Mouse (Mus musculus): Measurements from ENCODE around the gene Sfxn2. TPM values are rescaled to one million over a fixed set of nuclear protein-coding genes. Genes with fewer than 3 reads are reported as not detected.

Gene Sfxn2
- total and polyA plus RNA-seq, 2 experiments from 2014 or later = 4.2 to 5.1 TPM

DNA sequence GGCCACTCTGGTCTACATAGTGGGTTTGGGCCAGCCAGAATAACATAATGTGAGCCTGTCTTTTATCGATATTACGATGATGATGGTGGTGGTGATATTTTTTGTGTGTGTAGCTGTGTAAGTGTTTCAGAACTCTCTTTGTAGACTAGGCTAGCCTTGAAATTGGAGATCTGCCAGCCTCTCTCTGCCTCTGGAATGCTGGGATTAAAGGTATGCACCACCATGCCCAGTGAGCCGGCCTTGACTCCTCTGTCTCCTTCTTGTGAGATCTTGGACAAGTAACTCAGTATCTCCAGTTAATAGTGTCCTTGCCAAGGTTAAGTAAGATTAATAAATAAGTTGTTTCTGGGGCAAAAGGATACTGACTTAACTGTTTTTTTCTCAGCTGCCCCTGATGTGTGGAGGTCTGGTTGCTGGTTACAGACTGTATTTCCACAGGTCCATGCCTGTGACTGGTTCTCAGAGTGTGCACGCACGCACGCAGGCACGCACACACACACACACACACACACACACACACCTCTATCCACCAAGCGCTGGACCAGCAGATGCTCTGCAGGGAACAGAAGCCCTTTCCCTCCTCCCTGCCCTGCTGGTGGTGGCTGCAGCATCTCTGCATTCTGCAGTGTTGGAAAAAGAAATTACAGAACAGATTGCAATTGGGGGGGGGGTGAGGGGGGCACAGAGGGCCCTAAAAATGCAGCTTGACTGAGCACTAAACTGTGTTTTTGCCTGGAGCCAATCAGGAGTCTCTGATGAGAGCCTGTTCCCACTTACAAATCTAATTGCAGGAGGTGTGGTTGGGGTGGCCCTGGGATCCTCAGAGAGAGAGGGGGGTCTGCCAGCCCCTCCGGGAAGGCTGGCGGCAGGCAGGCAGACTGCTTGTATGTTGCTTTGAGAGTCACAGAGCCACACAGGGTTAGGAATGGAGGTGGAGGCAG is 47.2 kb upstream of the Sfxn2 start:
- H3K4me1 ChIP-seq (ENCODE audit: control insufficient read depth, insufficient read depth) = peaks cover 70% of the 10 kb centered on the region
- no peaks in the 10 kb centered on the region for H3K36me3 ChIP-seq (replicated peaks; ENCODE audit: control insufficient read depth, insufficient read depth, low read length)
- H3K27ac ChIP-seq (ENCODE audit: low read depth) = 0 out of 2 replicates have a peak overlapping the region, but pooled peaks have one; percentile 79
- H3K9me3 ChIP-seq (replicated peaks; ENCODE audit: control insufficient read depth, low read length) = no peaks in the 10 kb centered on the region
- no peaks in the 10 kb centered on the region for H3K27me3 ChIP-seq (ENCODE audit: control insufficient read depth, insufficient read depth, low read length)
- H3K9ac ChIP-seq (replicated peaks; ENCODE audit: low read depth, low read length) = no peak overlapping the region
- 60% methylated on average over 10 of the region's 10 CpGs for WGBS
- TF ChIP-seq EP300 (IDR thresholded peaks at IDR 0.05; ENCODE audit: low read depth) (no peak), CTCF (IDR thresholded peaks at IDR 0.05; ENCODE audit: low read depth) (no peak)
- no peak for DNase-seq (ENCODE audit: low spot score)
- no peak overlapping the region for H3K4me2 ChIP-seq (ENCODE audit: low read depth, low read length)
- H3K4me3 ChIP-seq (ENCODE audit: low read depth, low read length) = no peak overlapping the region
- no peak for ATAC-seq (ENCODE audit: insufficient read depth, low read depth)

DNA sequence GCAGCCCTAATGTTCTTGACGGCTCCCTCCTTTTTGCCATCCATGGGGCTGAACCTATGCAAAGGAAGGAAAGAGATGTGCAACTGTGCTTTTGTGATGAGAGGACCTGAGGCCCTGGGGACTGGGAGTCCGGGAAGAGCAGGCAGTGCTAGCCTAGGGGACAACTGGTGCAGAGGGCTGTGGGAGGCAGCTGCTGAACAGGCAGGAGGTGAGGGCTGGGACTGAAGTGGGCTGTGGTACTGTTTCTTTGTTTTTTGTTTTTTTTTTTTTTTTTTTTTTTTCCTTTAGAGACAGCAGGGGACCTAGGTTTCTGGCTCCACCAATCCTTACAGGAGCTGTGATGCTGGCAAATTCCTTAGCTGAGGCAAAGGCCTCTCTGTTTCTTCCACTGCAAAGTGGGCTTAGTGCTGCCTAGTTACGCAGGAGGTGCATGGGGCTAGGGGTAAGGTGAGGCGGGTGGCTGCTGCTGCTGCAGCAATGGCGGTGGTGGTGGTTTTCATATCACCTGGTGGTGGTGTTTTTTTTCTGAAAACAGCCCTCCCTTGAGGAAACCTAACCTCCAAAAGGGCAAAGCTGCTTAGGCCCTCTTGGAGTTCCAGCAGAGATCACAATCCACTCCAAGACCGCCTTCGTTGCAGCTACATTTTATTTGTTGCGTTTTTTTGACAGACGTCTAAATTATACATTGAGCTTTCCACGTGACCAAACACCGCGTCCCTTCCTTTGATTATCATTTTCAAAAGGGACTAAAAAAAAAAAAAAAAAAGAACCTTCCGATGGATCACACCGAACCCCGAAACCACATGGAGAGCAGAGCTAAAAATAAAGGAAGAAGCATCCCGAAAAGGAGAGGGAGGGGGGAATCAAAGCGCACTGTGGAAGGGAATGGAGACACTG is 45.3 kb upstream of the Sfxn2 start:
- WGBS = 23% methylated on average over 17 of the region's 17 CpGs
- no peak for ATAC-seq (ENCODE audit: insufficient read depth, low read depth)
- H3K27ac ChIP-seq (ENCODE audit: low read depth) = peak overlapping the region; percentile 94
- H3K9ac ChIP-seq (replicated peaks; ENCODE audit: low read depth, low read length) = no peak overlapping the region
- H3K9me3 ChIP-seq (replicated peaks; ENCODE audit: control insufficient read depth, low read length) = no peaks in the 10 kb centered on the region
- H3K27me3 ChIP-seq (ENCODE audit: control insufficient read depth, insufficient read depth, low read length) = no peaks in the 10 kb centered on the region
- no peak for DNase-seq (ENCODE audit: low spot score)
- H3K4me1 ChIP-seq (ENCODE audit: control insufficient read depth, insufficient read depth) = peaks cover 76% of the 10 kb centered on the region
- H3K4me3 ChIP-seq (ENCODE audit: low read depth, low read length) = peak overlapping the region; percentile 35; the same call in 1 of the 2 replicates
- peak overlapping the region; percentile 70 for H3K4me2 ChIP-seq (ENCODE audit: low read depth, low read length)
- no peaks in the 10 kb centered on the region for H3K36me3 ChIP-seq (replicated peaks; ENCODE audit: control insufficient read depth, insufficient read depth, low read length)
- TF ChIP-seq CTCF (IDR thresholded peaks at IDR 0.05; ENCODE audit: low read depth) = no peak
- TF ChIP-seq EP300 (IDR thresholded peaks at IDR 0.05; ENCODE audit: low read depth) = no peak

DNA sequence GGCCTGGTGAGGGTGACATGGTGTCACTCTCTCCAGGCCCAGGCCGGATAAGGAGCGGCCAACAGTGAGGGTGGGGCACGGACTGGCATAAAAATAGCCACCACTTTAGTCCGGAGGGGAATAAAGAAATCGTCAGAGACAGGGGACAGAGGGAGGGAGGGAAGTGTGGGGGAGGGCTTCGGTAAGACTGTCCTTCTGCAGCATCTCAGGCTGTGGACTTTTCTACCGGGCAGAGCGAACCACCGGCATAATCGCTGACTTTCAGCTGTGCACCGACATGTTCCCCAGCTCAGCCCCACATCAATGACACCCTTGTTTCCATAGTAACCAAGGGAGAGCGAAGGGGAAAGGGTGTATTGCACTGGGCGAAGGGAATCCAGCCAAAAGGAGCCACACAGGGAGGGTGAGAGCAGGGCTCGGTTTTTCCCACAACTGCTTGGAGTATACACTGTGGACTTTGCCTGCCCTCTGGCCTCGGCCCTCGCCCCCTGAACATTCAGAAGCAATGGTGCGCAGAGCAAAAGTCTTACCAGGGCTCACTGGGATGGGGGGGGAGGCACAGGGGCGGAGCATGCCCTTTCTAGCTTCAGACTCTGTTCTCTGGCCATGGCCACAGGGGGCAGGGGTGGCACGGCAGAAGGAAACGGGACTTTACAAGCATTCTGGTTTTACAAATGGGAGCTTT is 44.5 kb upstream of the Sfxn2 start:
- ATAC-seq (ENCODE audit: insufficient read depth, low read depth) (peak; percentile 80), DNase-seq (ENCODE audit: low spot score) (peak; percentile 91)
- Histone ChIP-seq H3K4me1 (ENCODE audit: control insufficient read depth, insufficient read depth) (peaks cover 72% of the 10 kb centered on the region), H3K9ac (replicated peaks; ENCODE audit: low read depth, low read length) (peak overlapping the region; percentile 61), H3K27me3 (ENCODE audit: control insufficient read depth, insufficient read depth, low read length) (no peaks in the 10 kb centered on the region), H3K36me3 (replicated peaks; ENCODE audit: control insufficient read depth, insufficient read depth, low read length) (no peaks in the 10 kb centered on the region), H3K4me3 (ENCODE audit: low read depth, low read length) (peak overlapping the region; percentile 35), H3K27ac (ENCODE audit: low read depth) (peak overlapping the region; percentile 94), H3K4me2 (ENCODE audit: low read depth, low read length) (peak overlapping the region; percentile 70), H3K9me3 (replicated peaks; ENCODE audit: control insufficient read depth, low read length) (no peaks in the 10 kb centered on the region)
- TF ChIP-seq EP300 (IDR thresholded peaks at IDR 0.05; ENCODE audit: low read depth) (peak; percentile 69; the same call in 1 of the 2 replicates), CTCF (IDR thresholded peaks at IDR 0.05; ENCODE audit: low read depth) (peak; percentile 38)
- WGBS = under 1% methylated on average over 20 of the region's 20 CpGs

DNA sequence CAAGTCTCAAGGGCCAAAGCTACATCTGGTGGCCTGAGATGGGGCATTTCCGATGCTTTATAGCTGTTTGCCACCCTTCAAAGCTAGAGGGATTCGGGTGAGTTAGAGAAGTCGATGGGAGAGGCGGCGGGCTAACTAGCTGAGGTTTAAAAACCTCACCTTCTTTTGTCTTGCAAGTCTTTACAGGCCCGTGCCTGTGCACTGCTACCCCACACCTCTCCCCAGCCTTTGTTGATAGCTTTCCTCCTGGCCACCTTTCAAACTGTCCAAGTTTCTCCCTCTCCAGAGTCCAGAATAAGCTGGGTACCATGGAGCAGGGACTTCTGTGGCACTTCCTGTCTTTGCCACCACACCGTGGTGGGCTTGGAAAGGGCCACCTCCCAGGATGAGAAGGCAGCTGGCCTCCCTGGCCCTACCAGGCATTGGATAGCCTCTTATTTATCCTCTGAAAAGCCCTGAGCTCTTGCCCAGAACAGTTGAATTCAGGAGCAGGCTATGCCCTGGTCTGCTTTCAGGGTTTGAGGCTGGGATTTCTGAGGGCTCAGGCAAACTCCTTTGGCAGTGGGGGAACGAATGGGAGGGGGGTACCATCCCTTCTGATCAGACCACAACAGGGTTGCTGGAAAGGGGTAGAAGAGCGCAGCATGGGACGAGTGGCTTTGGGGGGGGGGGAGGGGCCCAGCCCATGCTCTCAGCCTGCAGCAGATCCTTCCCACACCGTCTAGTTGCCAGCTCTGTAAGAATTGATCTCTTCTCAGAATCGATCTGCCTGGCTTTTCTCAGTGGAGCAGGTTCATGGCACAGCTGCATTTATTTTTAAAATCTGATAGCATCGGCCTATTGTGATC is 43.3 kb upstream of the Sfxn2 start:
- H3K9me3 ChIP-seq (replicated peaks; ENCODE audit: control insufficient read depth, low read length) = no peaks in the 10 kb centered on the region
- peak overlapping the region; percentile 70 for H3K4me2 ChIP-seq (ENCODE audit: low read depth, low read length)
- no peak overlapping the region for H3K4me3 ChIP-seq (ENCODE audit: low read depth, low read length)
- no peak for DNase-seq (ENCODE audit: low spot score)
- H3K27ac ChIP-seq (ENCODE audit: low read depth) = peak overlapping the region; percentile 94
- no peaks in the 10 kb centered on the region for H3K36me3 ChIP-seq (replicated peaks; ENCODE audit: control insufficient read depth, insufficient read depth, low read length)
- peaks cover 60% of the 10 kb centered on the region for H3K4me1 ChIP-seq (ENCODE audit: control insufficient read depth, insufficient read depth)
- no peaks in the 10 kb centered on the region for H3K27me3 ChIP-seq (ENCODE audit: control insufficient read depth, insufficient read depth, low read length)
- no peak for TF ChIP-seq CTCF (IDR thresholded peaks at IDR 0.05; ENCODE audit: low read depth)
- TF ChIP-seq EP300 (IDR thresholded peaks at IDR 0.05; ENCODE audit: low read depth) = no peak
- ATAC-seq (ENCODE audit: insufficient read depth, low read depth) = no peak
- H3K9ac ChIP-seq (replicated peaks; ENCODE audit: low read depth, low read length) = peak overlapping the region; percentile 61
- WGBS = 29% methylated on average over 13 of the region's 13 CpGs

All from heart, postnatal 0 days (tissue).